Mouse (Mus musculus) kidney, embryonic 14.5 days (tissue): ENCODE data around the gene Gm2001. TPM values are rescaled to one million over a fixed set of nuclear protein-coding genes. Genes with fewer than 3 reads are reported as not detected.
"Not testable (repeated sequence)": the region's sequence is repeated elsewhere in the genome, so short reads cannot be mapped to it uniquely, and the experiment has no call there.

Experiments used
- ATAC-seq: fragments of 200-750 bp; cut with Nextera tagmentation; 2 replicates; pipeline ENCODE4 v1.8.0; 2017; ENCODE audit warnings: moderate number of reproducible peaks, mild to moderate bottlenecking, moderate TSS enrichment, moderate library complexity; ENCODE audit not compliant: low FRiP score, low TSS enrichment
- H3K27ac ChIP-seq: fragments of 300-500 bp; sonication (generic); 2 replicates; pipeline ENCODE4 v1.5.1; 2014; ENCODE audit warnings: low read depth, mild to moderate bottlenecking, low read length, moderate library complexity, mixed read lengths
- H3K27me3 ChIP-seq: fragments of 300-500 bp; sonication (generic); 2 replicates; pipeline ENCODE4 v1.6.1; 2014; ENCODE audit warnings: mild to moderate bottlenecking, low read length; ENCODE audit not compliant: control insufficient read depth, insufficient read depth
- H3K36me3 ChIP-seq: fragments of 300-500 bp; sonication (generic); 2 replicates; pipeline ENCODE4 v1.6.1; 2014; ENCODE audit warnings: low read length, mixed read lengths; ENCODE audit not compliant: control insufficient read depth, insufficient read depth
- H3K4me1 ChIP-seq: fragments of 300-500 bp; sonication (generic); 2 replicates; pipeline ENCODE4 v1.6.1; 2014; ENCODE audit warnings: low read length, mixed read lengths; ENCODE audit not compliant: control insufficient read depth, insufficient read depth
- H3K4me2 ChIP-seq: fragments of 300-500 bp; sonication (generic); replicated peaks from 2 replicates; pipeline ENCODE4 v1.6.1; 2014; ENCODE audit warnings: low read depth, mild to moderate bottlenecking, low read length
- H3K4me3 ChIP-seq: fragments of 300-500 bp; sonication (generic); 2 replicates; pipeline ENCODE4 v1.5.1; 2014; ENCODE audit warnings: mild to moderate bottlenecking, low read length
- H3K9ac ChIP-seq: fragments of 300-500 bp; sonication (generic); 2 replicates; pipeline ENCODE4 v1.6.1; 2014; ENCODE audit warnings: low read depth, mild to moderate bottlenecking, low read length, moderate library complexity
- H3K9me3 ChIP-seq: fragments of 300-500 bp; sonication (generic); 2 replicates; pipeline ENCODE4 v1.6.1; 2016; ENCODE audit warnings: low read length; ENCODE audit not compliant: control insufficient read depth
- WGBS: fragments of 180-500 bp; shearing (Covaris S2); extraction: QIAGEN DNeasy Blood & Tissue Kit; methylation state at CpG from one replicate; pipeline ENCODE4 v1.1.7; 2014; 5-methylcytosine and 5-hydroxymethylcytosine counted together
- polyA plus RNA-seq: library from polyadenylated mRNA; unstranded; fragments of >200 nt; fragmentation: Nextera tagmentation; extraction: Ambion mirVana; gene quantifications from 2 replicates; pipeline ENCODE4 v1.2.1, GENCODE M21; 2014

Gene Gm2001
- polyA plus RNA-seq, result not detected in 2 replicates

DNA sequence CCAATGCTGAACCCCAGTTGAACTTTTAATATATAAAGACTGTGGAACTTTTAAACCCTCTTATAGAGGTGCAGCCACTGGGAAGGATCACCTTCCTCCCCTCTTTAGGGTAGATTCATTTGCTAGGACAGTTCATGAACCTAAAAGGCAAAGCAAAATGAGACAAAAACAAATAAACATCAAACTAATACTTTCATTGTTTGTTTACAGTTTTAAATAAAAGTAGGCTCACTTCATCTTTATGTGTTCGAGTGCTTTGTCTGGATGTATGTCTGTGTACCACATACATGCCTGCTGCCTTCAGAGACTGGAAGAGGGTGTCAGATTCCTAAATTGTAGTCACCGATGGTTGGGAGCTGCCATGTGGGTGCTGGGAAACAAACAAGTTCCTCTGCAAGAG is at the start of gene Gm2001:
Gene Gm2001 (minus strand): TSS at position 101 of the 400 bp plus-strand sequence.
- 78% methylated on average over 1 of the region's 2 CpGs for WGBS
- ATAC-seq, result not testable (repeated sequence)

GRCm38 (mm10) chr12:87873772-87874171 is 31.6 kb upstream of the Gm2001 start, which contains the start of gene Gm2016:
TSS of gene Gm2016 (plus strand) at chr12:87874072.
- H3K4me3 ChIP-seq, H3K4me1 ChIP-seq, H3K27ac ChIP-seq, H3K9me3 ChIP-seq, H3K27me3 ChIP-seq, H3K36me3 ChIP-seq, ATAC-seq, H3K4me2 ChIP-seq, H3K9ac ChIP-seq: not testable (repeated sequence)
- 85% methylated on average over 5 of the region's 5 CpGs for WGBS

More for the DNA sequence above, at the start of gene Gm2001:
- not testable (repeated sequence) for H3K4me3 ChIP-seq, H3K4me2 ChIP-seq, H3K9ac ChIP-seq, H3K9me3 ChIP-seq, H3K27me3 ChIP-seq, H3K27ac ChIP-seq, H3K36me3 ChIP-seq, H3K4me1 ChIP-seq

GRCm38 (mm10) chr12:87864048-87864447 is 21.9 kb upstream of the Gm2001 start:
- ATAC-seq, result peak; percentile 24; the same call in 1 of the 2 replicates
- WGBS, result 98% methylated on average over 2 of the region's 2 CpGs

DNA sequence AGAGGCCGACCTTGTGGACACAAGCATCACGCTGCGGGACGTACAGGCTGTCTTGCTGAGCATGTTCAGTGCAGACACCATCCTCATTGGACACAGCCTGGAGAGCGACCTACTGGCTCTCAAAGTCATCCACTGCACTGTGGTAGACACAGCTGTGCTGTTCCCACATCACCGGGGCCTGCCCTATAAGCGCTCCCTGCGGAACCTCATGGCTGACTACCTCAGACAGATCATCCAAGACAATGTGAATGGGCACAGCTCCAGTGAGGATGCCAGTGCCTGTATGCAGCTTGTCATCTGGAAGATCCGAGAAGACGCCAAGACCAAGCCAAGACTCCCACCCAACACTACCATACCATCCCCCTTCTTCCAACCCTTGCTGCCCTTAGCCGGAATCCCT is 21.5 kb upstream of the Gm2001 start:
- not testable (repeated sequence) for H3K9me3 ChIP-seq, H3K4me2 ChIP-seq, H3K9ac ChIP-seq, ATAC-seq, H3K4me3 ChIP-seq, H3K27me3 ChIP-seq, H3K36me3 ChIP-seq, H3K27ac ChIP-seq, H3K4me1 ChIP-seq
- WGBS, result 94% methylated on average over 8 of the region's 11 CpGs

More at GRCm38 (mm10) chr12:87864048-87864447, 21.9 kb upstream of the Gm2001 start:
- H3K36me3 ChIP-seq, H3K27me3 ChIP-seq, H3K4me3 ChIP-seq, H3K4me2 ChIP-seq, H3K27ac ChIP-seq, H3K4me1 ChIP-seq, H3K9me3 ChIP-seq, H3K9ac ChIP-seq: not testable (repeated sequence)

DNA sequence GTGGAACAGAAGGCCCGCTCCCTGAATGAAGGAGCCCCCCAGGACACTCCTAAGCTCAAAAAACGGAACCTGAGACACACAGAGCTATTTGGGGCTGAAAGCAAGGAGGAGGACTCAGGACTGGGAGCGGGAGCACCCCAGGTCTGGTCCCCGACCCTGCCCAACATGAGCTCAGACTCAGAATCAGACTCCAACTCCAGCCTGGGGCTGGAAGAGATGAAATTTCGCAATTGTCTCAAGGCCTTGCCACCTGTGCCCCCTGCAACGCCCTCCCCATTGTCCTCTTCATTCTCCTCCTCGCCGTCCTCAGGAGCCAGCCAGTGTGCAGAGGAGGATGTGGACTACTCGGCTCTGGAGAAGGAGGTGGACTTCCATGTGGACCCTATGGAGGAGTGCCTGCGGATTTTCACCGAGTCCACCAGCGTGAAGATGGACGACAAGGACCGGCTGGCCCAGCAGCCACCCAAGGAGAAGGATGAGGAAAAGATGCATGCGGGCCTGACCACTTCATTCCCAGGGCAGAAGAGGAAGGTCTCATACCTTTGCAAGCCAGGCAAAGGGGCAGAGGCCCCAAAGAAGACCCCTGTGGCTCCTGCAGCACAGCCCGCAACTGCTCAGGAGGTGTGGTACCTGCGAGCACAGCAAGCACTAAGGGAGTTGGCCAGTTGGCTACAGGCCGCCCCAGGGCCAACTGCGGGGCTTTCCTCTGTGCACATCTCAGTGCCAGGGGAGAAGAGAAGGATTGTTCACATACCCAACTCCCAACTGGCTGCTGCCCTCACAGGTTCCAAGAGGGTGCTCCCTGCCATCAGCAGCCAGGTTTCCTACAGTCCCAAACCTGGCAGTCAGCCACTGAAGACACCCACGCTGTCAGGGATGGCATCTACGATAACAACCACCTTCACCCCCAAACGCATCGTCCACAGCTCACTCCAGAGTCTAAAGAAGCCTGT is 19.9 kb upstream of the Gm2001 start:
- not testable (repeated sequence) for H3K4me1 ChIP-seq, H3K27me3 ChIP-seq, H3K4me3 ChIP-seq, H3K9ac ChIP-seq, H3K36me3 ChIP-seq, H3K9me3 ChIP-seq, H3K4me2 ChIP-seq, H3K27ac ChIP-seq, ATAC-seq
- WGBS, result 87% methylated on average over 23 of the region's 23 CpGs

DNA sequence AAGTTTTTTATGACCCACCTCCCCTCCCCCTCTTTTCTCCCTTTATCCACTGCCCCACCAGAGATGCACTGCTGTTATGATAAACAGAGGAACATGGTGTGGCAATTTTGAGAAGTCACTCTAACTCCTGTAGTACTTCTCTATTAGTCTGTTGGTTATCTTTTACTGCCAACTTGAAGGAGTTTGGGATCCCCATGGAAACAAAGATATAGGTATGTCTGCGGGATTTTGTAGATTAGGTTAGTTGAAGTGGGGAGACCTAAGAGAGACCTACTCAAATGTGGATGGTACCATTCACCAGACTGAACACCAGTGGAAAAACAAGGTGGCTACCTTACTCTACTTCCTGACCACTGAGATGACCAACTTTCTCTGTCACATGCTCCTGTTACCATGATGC is 13.9 kb upstream of the Gm2001 start:
- not testable (repeated sequence) for H3K9ac ChIP-seq, ATAC-seq, H3K4me1 ChIP-seq, H3K36me3 ChIP-seq, H3K4me2 ChIP-seq, H3K4me3 ChIP-seq, H3K27me3 ChIP-seq, H3K27ac ChIP-seq, H3K9me3 ChIP-seq
- 77% methylated on average over 1 of the region's 1 CpGs for WGBS

DNA sequence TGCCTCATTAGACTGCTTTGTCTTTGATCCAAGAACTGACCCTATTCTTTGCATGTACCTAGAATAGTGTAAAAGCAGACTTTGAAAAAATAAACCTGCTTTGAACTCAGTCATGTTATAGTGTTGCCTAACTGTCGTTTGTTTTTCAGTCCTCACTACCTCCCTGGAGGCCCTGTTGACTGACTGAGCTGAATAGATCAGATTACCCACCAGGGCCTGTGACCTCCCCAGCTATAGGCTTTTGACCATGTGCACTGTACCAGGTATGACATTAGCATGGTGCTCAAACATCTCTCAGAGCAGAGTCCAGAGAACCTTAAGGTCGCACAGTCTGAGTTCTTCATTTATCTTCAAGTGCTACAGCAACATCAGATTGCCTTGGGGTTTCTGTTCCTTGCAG is 8.5 kb upstream of the Gm2001 start:
- not testable (repeated sequence) for H3K4me1 ChIP-seq, H3K4me3 ChIP-seq, H3K4me2 ChIP-seq, H3K27ac ChIP-seq, H3K9ac ChIP-seq, ATAC-seq, H3K9me3 ChIP-seq, H3K36me3 ChIP-seq, H3K27me3 ChIP-seq
- WGBS, result no CpG with 5 or more reads among the region's 2 CpGs

DNA sequence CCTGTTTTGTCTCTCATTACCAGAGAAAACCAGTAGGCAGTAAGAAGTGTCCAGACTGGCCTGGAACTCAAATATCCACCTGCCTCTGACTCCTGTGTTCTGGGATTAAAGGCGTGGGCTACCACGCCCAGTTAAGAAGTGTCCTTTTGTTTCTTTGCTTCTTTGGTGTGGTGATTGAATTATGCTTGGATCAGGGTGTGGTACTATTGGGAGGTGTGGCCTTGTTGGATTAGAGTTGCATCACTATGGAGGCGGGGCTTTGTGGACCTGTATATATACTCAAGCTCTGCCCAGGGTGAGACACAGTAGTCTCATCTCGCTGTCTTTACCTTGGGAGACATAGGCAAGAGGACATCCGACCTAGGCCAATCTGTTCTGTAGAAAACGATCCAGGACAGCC is 25.9 kb downstream of the Gm2001 start, which contains the start of gene BB287469:
Gene BB287469 (plus strand): TSS at position 301 of the 400 bp plus-strand sequence.
- not testable (repeated sequence) for H3K9ac ChIP-seq, H3K36me3 ChIP-seq, H3K9me3 ChIP-seq, H3K4me3 ChIP-seq, H3K27ac ChIP-seq, H3K4me1 ChIP-seq, H3K27me3 ChIP-seq, H3K4me2 ChIP-seq, ATAC-seq
- 89% methylated on average over 3 of the region's 6 CpGs for WGBS

DNA sequence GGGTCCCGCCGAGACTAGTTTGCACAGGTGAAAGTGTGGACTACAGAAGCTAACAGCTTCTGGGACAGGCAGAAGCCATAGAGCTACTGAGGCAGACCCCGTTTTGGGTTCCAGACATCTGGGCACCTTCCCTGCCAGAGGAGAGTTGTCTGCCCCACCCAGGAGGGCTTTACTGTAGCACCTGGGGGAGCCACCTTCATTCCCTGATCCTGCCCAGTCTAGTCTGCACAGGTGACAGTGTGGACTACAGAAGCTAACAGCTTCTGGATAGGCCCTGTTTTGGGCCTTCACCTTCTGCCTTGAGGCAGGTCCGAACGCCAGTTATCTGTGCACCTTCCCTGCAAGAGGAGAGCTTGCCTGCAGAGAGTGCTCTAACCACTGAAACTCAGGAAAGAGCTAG is 44.2 kb downstream of the Gm2001 start:
- 92% methylated on average over 5 of the region's 5 CpGs for WGBS
- not testable (repeated sequence) for H3K27ac ChIP-seq, H3K4me2 ChIP-seq, H3K27me3 ChIP-seq, H3K9me3 ChIP-seq, H3K36me3 ChIP-seq, H3K4me1 ChIP-seq, ATAC-seq, H3K9ac ChIP-seq, H3K4me3 ChIP-seq
